Mouse (Mus musculus): ENCODE measurements around the gene P2rx7. TPM values are rescaled to one million over a fixed set of nuclear protein-coding genes. Genes with fewer than 3 reads are reported as not detected.
"Not testable (repeated sequence)": the region's sequence is repeated elsewhere in the genome, so short reads cannot be mapped to it uniquely, and the experiment has no call there.

Gene P2rx7
- polyA plus RNA-seq, 2 experiments, result 1.7 to 3.6 TPM

GRCm38 (mm10) chr5:122645290-122645689 is 1.6 kb downstream of the P2rx7 start:
- Histone ChIP-seq H3K9me3 (ENCODE audit: control insufficient read depth, low read length) (no peaks in the 10 kb centered on the region), H3K27me3 (ENCODE audit: control insufficient read depth, insufficient read depth, low read length) (no peaks in the 10 kb centered on the region), H3K4me3 (replicated peaks; ENCODE audit: low read length) (no peak overlapping the region), H3K36me3 (ENCODE audit: control insufficient read depth, insufficient read depth, low read length) (no peaks in the 10 kb centered on the region), H3K4me2 (replicated peaks; ENCODE audit: low read depth, low read length, severe bottlenecking) (no peak overlapping the region), H3K4me1 (ENCODE audit: control insufficient read depth, insufficient read depth, low read length) (no peaks in the 10 kb centered on the region), H3K9ac (ENCODE audit: low read depth, low read length, severe bottlenecking) (no peak overlapping the region), H3K27ac (replicated peaks; ENCODE audit: low read depth, low read length) (no peak overlapping the region)
- DNase-seq (ENCODE audit: low spot score), result no peak
- ATAC-seq (ENCODE audit: low FRiP score, low read depth), result no peak
- WGBS, result 77% methylated on average over 6 of the region's 6 CpGs
- TF ChIP-seq POLR2A (IDR thresholded peaks at IDR 0.05; ENCODE audit: borderline replicate concordance, extremely low read depth, insufficient read depth, insufficient read length), result no peak

GRCm38 (mm10) chr5:122646050-122646449 is 2.3 kb downstream of the P2rx7 start:
- ATAC-seq (ENCODE audit: low FRiP score, low read depth), result no peak
- 83% methylated on average over 11 of the region's 11 CpGs for WGBS
- H3K27ac ChIP-seq (replicated peaks; ENCODE audit: low read depth, low read length), result no peak overlapping the region
- no peaks in the 10 kb centered on the region for H3K4me1 ChIP-seq (ENCODE audit: control insufficient read depth, insufficient read depth, low read length)
- no peak for DNase-seq (ENCODE audit: low spot score)
- no peaks in the 10 kb centered on the region for H3K27me3 ChIP-seq (ENCODE audit: control insufficient read depth, insufficient read depth, low read length)
- H3K36me3 ChIP-seq (ENCODE audit: control insufficient read depth, insufficient read depth, low read length), result no peaks in the 10 kb centered on the region
- no peak overlapping the region for H3K4me3 ChIP-seq (replicated peaks; ENCODE audit: low read length)
- H3K9ac ChIP-seq (ENCODE audit: low read depth, low read length, severe bottlenecking), result no peak overlapping the region
- no peaks in the 10 kb centered on the region for H3K9me3 ChIP-seq (ENCODE audit: control insufficient read depth, low read length)
- no peak overlapping the region for H3K4me2 ChIP-seq (replicated peaks; ENCODE audit: low read depth, low read length, severe bottlenecking)
- TF ChIP-seq POLR2A (IDR thresholded peaks at IDR 0.05; ENCODE audit: borderline replicate concordance, extremely low read depth, insufficient read depth, insufficient read length), result no peak

- DNase-seq (ENCODE audit: low spot score) (peak; percentile 44), ATAC-seq (ENCODE audit: low FRiP score, low read depth) (peak; percentile 62; the same call in 1 of the 2 replicates)
- 65% methylated on average over 9 of the region's 9 CpGs for WGBS
- Histone ChIP-seq H3K9ac (ENCODE audit: low read depth, low read length, severe bottlenecking) (no peak overlapping the region), H3K9me3 (ENCODE audit: control insufficient read depth, low read length) (no peaks in the 10 kb centered on the region), H3K27me3 (ENCODE audit: control insufficient read depth, insufficient read depth, low read length) (no peaks in the 10 kb centered on the region), H3K4me2 (replicated peaks; ENCODE audit: low read depth, low read length, severe bottlenecking) (no peak overlapping the region), H3K4me1 (ENCODE audit: control insufficient read depth, insufficient read depth, low read length) (no peaks in the 10 kb centered on the region), H3K27ac (replicated peaks; ENCODE audit: low read depth, low read length) (no peak overlapping the region), H3K4me3 (replicated peaks; ENCODE audit: low read length) (no peak overlapping the region), H3K36me3 (ENCODE audit: control insufficient read depth, insufficient read depth, low read length) (no peaks in the 10 kb centered on the region)
- TF ChIP-seq POLR2A (IDR thresholded peaks at IDR 0.05; ENCODE audit: borderline replicate concordance, extremely low read depth, insufficient read depth, insufficient read length), result no peak
Observed at GRCm38 (mm10) chr5:122647256-122647924, 3.7 kb downstream of the P2rx7 start.

- not testable (repeated sequence) for DNase-seq (ENCODE audit: low spot score); H3K4me3 ChIP-seq (replicated peaks; ENCODE audit: low read length); H3K4me2 ChIP-seq (replicated peaks; ENCODE audit: low read depth, low read length, severe bottlenecking); H3K27me3 ChIP-seq (ENCODE audit: control insufficient read depth, insufficient read depth, low read length); H3K9ac ChIP-seq (ENCODE audit: low read depth, low read length, severe bottlenecking); H3K9me3 ChIP-seq (ENCODE audit: control insufficient read depth, low read length); ATAC-seq (ENCODE audit: low FRiP score, low read depth); H3K27ac ChIP-seq (replicated peaks; ENCODE audit: low read depth, low read length); H3K36me3 ChIP-seq (ENCODE audit: control insufficient read depth, insufficient read depth, low read length); H3K4me1 ChIP-seq (ENCODE audit: control insufficient read depth, insufficient read depth, low read length)
- 92% methylated on average over 14 of the region's 14 CpGs for WGBS
Observed at GRCm38 (mm10) chr5:122647952-122648374, 4.3 kb downstream of the P2rx7 start.

DNA sequence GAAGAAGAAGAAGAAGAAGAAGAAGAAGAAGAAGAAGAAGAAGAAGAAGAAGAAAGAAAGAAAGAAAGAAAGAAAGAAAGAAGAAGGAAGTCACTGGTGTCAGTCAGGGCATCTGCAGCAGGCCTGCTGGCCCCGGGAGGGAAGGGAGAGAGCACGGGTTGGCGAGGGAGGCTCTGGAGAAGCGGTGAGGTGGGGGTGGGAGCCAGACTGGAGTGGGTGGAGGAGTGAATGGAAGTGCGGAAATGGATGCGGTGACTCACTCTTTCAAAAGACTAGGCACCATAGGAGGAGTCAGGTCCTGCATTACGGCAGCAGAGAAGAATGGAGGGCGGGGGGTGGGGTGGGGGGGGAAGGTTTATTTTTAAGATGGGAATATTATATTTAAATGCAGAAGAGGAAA is 5.6 kb downstream of the P2rx7 start:
- WGBS, result 78% methylated on average over 8 of the region's 8 CpGs
- Histone ChIP-seq H3K9ac (ENCODE audit: low read depth, low read length, severe bottlenecking) (no peak overlapping the region), H3K27ac (replicated peaks; ENCODE audit: low read depth, low read length) (no peak overlapping the region), H3K4me3 (replicated peaks; ENCODE audit: low read length) (no peak overlapping the region), H3K27me3 (ENCODE audit: control insufficient read depth, insufficient read depth, low read length) (no peaks in the 10 kb centered on the region), H3K4me1 (ENCODE audit: control insufficient read depth, insufficient read depth, low read length) (peaks cover 17% of the 10 kb centered on the region), H3K4me2 (replicated peaks; ENCODE audit: low read depth, low read length, severe bottlenecking) (no peak overlapping the region), H3K9me3 (ENCODE audit: control insufficient read depth, low read length) (no peaks in the 10 kb centered on the region), H3K36me3 (ENCODE audit: control insufficient read depth, insufficient read depth, low read length) (no peaks in the 10 kb centered on the region)
- TF ChIP-seq POLR2A (IDR thresholded peaks at IDR 0.05; ENCODE audit: borderline replicate concordance, extremely low read depth, insufficient read depth, insufficient read length), result no peak
- DNase-seq (ENCODE audit: low spot score), result no peak
- no peak for ATAC-seq (ENCODE audit: low FRiP score, low read depth)

Measured in limb, embryonic 14.5 days (tissue).